Mouse (Mus musculus) lung, adult 10 weeks (tissue): Measurements from ENCODE around the gene Cdk5rap2. TPM values are rescaled to one million over a fixed set of nuclear protein-coding genes. Genes with fewer than 3 reads are reported as not detected.

Experiments
- polyA plus RNA-seq: library from polyadenylated mRNA; stranded (reverse); fragments of 350-450 nt; fragmentation: Illumina TruSeq; extraction: RNeasy Lipid Tissue Mini Kit (QIAGEN cat#74804); gene quantifications from one replicate; pipeline ENCODE4 v1.2.3, GENCODE M21; 2014; ENCODE audit warnings: low read depth, low replicate concordance; ENCODE audit not compliant: insufficient read depth

Gene Cdk5rap2
- 1.9 TPM for polyA plus RNA-seq

DNA sequence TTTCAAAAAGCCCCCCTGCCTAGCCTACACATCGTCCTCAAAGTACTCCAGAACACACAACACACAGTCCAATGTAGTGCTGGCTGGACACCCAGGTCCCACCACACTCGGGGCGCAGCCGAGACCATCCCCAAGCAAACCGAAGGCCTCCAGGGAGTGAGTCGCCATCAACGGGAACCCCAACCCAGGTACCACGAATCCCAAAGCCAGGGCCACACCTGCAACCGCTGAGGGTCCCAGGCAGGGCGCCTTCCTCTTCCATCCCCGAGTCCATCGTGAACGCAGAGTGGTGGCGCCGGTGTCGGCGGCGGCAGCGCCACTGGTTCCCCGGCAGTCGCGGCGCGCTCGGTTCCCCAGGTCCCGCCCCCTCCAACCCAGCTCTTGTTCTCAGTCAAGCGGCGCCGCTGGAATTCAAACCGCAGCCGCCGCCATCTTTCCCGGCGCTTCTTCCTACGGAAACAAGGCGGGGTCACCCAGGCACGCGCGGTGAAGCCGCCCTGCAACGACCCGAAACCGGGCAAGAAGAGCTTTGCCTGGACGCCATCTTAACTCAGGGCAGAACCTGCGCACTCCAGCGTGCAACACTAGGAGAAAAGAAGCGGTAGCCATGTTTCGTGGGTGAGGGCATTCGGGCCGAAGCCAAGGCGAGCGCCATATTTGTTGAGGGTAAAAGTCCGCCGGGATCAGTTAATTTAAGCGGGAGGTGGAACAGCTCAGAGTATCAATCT is at the start of gene Cdk5rap2:
TSS of gene Cdk5rap2 (minus strand) at position 450 of the 728 bp plus-strand sequence.

Other genes with a start within 250 kb of the Cdk5rap2 start
- gene Megf9, start 124.6 kb upstream of the Cdk5rap2 start, polyA plus RNA-seq, result 8.2 TPM